Mouse (Mus musculus) R1 (cell line): ENCODE measurements at regions not wholly inside any gene's neighbourhood (a gene's known extent, or its start where the extent isn't known, plus 50 kb on each side); places are given as distances from the start of the nearest gene placed in this dataset.

Source experiments
- DNase-seq: peaks from one replicate; pipeline ENCODE4 v3.0.0-alpha.2; 2018; ENCODE audit warnings: low read depth, low spot score

DNA sequence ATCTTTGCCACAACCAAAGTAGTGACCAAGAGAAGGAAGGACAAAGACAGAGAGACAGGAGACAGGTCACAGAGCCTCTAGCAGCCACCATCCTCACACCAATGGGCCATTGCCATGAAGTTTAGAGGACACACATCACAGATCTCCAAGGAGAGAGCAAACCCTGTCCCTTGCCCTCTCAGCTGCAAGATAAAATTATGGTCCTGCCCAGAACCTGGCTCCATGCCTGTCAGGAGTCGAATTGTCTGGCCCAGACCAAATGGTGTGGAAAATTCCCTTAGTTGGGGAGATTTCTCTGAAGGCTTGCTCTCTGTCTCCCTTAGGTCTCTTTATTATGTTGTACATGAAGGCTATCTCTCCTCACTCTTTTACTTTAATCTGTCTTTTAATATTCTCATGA is 147.4 kb downstream of the Fam76b start:
- no peak for DNase-seq

DNA sequence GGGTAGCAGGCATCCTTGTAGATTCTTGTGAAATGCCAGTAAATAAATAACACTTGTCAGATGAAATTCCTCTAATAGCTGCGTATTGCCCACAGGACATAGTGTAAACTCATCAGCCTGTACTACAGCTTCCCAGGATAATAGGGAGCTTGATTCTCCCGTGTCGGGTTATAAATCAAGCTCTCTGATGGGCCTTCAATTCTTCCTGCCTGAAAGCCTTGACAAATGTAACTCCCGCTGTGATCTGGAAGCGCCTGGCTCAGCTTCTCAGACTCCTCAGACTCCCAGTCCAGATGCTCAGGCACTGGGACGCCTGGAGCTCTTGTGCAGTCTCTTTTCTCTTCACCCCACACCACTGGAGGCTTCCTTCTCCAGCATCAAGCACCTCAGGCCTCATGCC is 151.3 kb downstream of the Fam76b start:
- no peak for DNase-seq

GRCm38 (mm10) chr9:13987486-13987885 is 160.0 kb downstream of the Fam76b start:
- DNase-seq: no peak

GRCm38 (mm10) chr9:13988901-13989300 is 161.4 kb downstream of the Fam76b start:
- no peak for DNase-seq

- DNase-seq: no peak
Measured at GRCm38 (mm10) chr9:13990960-13991359, 163.4 kb downstream of the Fam76b start.

- DNase-seq: no peak
Measured at GRCm38 (mm10) chr9:13992728-13993127, 165.2 kb downstream of the Fam76b start.

- no peak for DNase-seq
Measured at GRCm38 (mm10) chr9:13999358-13999757, 171.8 kb downstream of the Fam76b start.

- DNase-seq: peak; percentile 84
Measured at GRCm38 (mm10) chr9:14001517-14001916, 174.0 kb downstream of the Fam76b start.

- no peak for DNase-seq
Measured at GRCm38 (mm10) chr9:14002236-14002635, 174.7 kb downstream of the Fam76b start.

GRCm38 (mm10) chr9:14003163-14003562 is 175.6 kb downstream of the Fam76b start:
- no peak for DNase-seq

GRCm38 (mm10) chr9:14006233-14006984 is 178.9 kb downstream of the Fam76b start:
- no peak for DNase-seq

DNA sequence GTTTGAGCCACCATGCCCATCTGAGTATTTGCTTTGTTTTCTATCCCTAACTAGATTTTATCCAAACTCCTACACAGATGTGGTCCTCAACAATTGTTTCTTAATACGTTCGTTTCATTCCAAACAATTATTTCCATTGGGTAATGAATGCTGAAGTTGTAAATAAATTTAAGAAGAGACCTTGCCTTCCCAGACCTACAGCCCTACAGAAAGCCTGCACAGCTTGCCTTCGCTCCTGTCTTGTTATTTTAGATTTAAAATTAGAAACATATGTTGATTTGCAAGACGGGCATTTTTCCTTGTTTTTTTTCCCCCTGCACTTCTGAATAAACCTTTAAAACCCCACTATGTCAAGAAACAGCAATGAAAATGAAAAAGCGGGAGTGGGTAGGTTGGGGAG is 181.9 kb downstream of the Fam76b start:
- no peak for DNase-seq

DNA sequence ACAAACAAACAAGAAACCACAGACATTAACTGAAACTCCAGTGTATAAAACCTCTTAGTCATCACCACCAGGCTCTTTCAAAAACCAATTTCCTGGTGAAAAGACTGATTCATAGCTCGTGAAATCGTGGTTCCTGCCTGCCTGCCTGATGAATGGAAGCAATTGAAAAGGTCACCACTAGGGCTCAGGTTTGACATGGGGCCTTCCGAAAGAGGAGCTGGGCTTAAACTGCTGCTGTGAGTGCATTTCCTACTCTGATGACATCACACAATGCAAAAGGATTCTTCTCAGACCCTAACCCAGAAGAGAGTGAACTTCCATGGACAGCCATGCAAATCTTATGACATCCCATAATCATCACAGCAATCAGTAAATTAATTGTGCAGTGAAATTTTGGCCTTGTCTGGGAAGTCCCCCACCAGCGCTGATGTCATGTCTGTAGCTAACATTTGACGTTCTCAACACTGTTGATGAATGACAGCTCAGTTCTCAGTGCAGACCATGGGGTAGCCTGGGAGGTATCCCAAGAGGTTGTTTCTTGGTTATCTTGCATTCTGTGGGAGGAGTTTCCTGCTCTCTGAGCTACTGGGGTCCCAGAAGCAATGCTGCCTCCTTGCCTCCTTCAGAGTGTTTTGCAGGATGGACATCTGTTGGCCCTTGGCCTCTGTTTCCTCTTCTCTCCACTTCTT is 182.9 kb downstream of the Fam76b start:
- DNase-seq: no peak

GRCm38 (mm10) chr9:14024216-14024615 is 196.7 kb downstream of the Fam76b start:
- no peak for DNase-seq

- no peak for DNase-seq
Measured at GRCm38 (mm10) chr9:14024701-14025100, 197.2 kb downstream of the Fam76b start.

DNA sequence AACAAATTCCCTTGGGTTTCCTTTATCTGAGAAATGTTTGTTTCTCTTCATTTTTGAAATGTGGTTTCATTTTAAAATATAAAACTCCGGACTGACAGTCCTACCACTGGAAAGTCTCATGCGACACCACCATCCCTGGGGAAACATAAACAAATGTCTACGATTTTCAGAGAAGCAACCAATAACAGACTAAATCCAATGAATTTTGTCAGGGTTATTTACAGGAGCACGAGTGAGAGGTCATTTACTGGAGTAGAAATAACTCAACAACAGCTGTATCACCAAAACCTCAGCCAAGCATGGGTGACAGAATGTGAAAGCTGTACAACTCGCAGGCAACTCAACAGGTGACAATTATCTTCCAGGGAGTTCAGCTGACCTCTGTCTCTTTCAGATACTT is 200.5 kb downstream of the Fam76b start:
- DNase-seq: no peak

DNA sequence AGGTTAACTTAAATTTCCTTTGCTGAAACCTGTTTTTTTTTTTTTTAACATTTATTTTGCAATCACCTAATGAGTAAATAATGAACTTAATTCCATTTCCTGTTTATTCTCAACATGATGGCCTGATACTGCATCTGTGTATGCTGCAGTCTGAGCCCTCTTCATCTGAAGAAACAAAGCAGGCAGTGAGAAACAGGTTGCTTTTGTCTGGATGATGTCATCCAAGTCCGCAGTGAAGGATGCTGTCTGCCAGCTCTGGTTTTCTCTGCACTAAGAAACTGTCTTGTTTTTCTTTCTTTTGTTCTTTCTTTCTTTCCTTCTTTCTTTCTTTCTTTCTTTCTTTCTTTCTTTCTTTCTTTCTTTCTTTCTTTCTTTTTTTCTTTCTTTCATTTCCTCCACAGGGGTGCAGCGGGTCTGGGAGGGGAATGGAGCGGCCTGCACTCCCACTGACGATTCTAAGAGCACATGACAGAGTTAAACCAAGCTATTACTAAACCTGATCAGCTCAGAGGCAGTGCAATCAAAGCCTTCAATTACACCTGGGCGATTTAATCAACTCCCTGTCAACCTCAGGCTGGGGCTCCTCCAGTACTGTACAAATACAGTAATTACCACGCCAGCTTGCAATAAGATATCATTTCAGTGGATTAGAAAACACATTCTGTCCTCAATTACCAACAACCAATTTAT is 204.0 kb downstream of the Fam76b start:
- no peak for DNase-seq

DNA sequence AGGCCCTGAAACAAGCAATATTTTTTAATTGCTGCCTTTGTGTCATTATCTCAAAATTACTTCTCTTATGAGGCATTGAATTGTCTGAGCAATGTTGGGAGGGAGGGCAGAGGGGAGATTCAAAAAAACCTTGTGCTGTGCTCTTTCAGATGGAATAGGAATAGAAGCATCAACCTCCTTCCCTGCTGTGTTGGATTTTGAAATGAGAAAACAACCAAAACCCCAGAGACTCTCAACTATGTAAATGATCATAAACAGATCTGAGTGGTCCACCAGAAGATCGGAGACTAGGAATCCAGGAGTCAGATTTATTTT is 204.5 kb downstream of the Fam76b start:
- DNase-seq: no peak

- no peak for DNase-seq
Measured at GRCm38 (mm10) chr9:14035526-14035925, 208.0 kb downstream of the Fam76b start.

GRCm38 (mm10) chr9:14041900-14042435 is 214.5 kb downstream of the Fam76b start:
- DNase-seq: no peak

DNA sequence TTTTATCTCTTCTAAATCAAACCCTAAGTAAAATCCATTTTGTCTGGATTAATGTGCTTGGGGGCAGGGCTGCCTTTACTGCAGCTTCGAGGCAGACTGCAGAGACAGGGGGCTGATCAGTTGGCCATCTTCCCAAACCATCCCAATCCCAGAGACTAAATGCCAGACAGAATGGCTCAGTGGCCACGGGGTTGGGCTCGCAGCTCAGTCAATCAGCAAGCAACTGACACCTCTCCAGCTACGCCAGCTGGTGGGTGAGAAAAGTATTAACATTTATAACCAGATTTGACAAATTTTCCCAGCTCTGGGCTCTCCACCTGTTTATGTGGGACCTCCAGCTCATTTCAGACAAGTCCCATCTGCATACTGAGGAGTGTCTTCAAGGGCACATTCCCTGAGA is 220.7 kb downstream of the Fam76b start:
- DNase-seq: no peak

GRCm38 (mm10) chr9:14053704-14054103 is 221.2 kb upstream of the Sesn3 start:
- peak; percentile 8 for DNase-seq
